Mouse (Mus musculus): ENCODE results near the gene Trip13. TPM values are rescaled to one million over a fixed set of nuclear protein-coding genes. Genes with fewer than 3 reads are reported as not detected.

Trip13 gene
- polyA plus RNA-seq (2014; fragmentation: Illumina TruSeq; extraction: RNeasy Lipid Tissue Mini Kit (QIAGEN cat#74804); ENCODE audit: low read depth, low replicate concordance) = 0.97 TPM

GRCm38 (mm10) chr13:73937321-73938176, at the start of gene Trip13, which contains the start of gene Brd9:
Trip13 (minus strand) TSS chr13:73937784.
Brd9 (plus strand) TSS chr13:73937811.

DNA sequence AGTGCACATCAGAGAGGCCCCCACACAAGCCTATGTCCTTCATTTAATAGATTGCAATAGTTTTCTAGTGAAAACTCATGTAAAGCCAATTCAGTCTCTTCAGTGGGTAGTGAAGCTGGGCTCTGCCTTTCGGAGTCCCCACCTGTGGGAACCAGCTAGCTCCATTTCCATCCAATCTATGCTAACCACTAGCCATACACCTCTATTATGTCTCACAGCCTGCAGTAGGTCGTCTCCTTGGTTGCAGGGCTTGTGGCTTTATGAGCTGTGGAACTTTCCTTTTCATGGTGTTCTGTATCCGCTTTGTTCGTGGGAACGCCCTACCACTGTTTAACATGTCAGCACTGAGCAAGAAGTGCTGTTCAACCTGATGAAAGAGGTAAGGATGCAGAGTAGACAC, 26.0 kb upstream of the Trip13 start, which contains the start of gene Zdhhc11:
TSS of gene Zdhhc11 (plus strand) at position 301 of the 400 bp plus-strand sequence.

Other genes with a start within 250 kb of the Trip13 start
- gene Slc6a19, start 232.9 kb downstream of the Trip13 start, polyA plus RNA-seq (2014; fragmentation: Illumina TruSeq; extraction: RNeasy Lipid Tissue Mini Kit (QIAGEN cat#74804); ENCODE audit: low read depth, low replicate concordance) = 149 TPM
- 9.5 TPM for gene Slc12a7, start 204.7 kb downstream of the Trip13 start, polyA plus RNA-seq (2014; fragmentation: Illumina TruSeq; extraction: RNeasy Lipid Tissue Mini Kit (QIAGEN cat#74804); ENCODE audit: low read depth, low replicate concordance)
- 0.53 TPM for gene Nkd2, start 90.2 kb downstream of the Trip13 start, polyA plus RNA-seq (2014; fragmentation: Illumina TruSeq; extraction: RNeasy Lipid Tissue Mini Kit (QIAGEN cat#74804); ENCODE audit: low read depth, low replicate concordance)
- 12.2 TPM for gene Brd9, start within 50 bp of the Trip13 start, polyA plus RNA-seq (2014; fragmentation: Illumina TruSeq; extraction: RNeasy Lipid Tissue Mini Kit (QIAGEN cat#74804); ENCODE audit: low read depth, low replicate concordance)
- not detected for gene Zdhhc11, start 26.1 kb upstream of the Trip13 start, polyA plus RNA-seq (2014; fragmentation: Illumina TruSeq; extraction: RNeasy Lipid Tissue Mini Kit (QIAGEN cat#74804); ENCODE audit: low read depth, low replicate concordance)
- 3.8 TPM for gene Tppp, start 71.6 kb upstream of the Trip13 start, polyA plus RNA-seq (2014; fragmentation: Illumina TruSeq; extraction: RNeasy Lipid Tissue Mini Kit (QIAGEN cat#74804); ENCODE audit: low read depth, low replicate concordance)
- gene Cep72, start 124.5 kb upstream of the Trip13 start, polyA plus RNA-seq (2014; fragmentation: Illumina TruSeq; extraction: RNeasy Lipid Tissue Mini Kit (QIAGEN cat#74804); ENCODE audit: low read depth, low replicate concordance) = 3.6 TPM
- gene Slc9a3, start 183.7 kb upstream of the Trip13 start, polyA plus RNA-seq (2014; fragmentation: Illumina TruSeq; extraction: RNeasy Lipid Tissue Mini Kit (QIAGEN cat#74804); ENCODE audit: low read depth, low replicate concordance) = 59.2 TPM

Data from kidney, adult 10 weeks (tissue).